Mouse (Mus musculus) ES-E14 (cell line): ENCODE measurements around the gene Gm11639. TPM values are rescaled to one million over a fixed set of nuclear protein-coding genes. Genes with fewer than 3 reads are reported as not detected.

Source experiments
- DNase-seq: peaks from one replicate; pipeline ENCODE4 v3.0.0-alpha.2; 2013; ENCODE audit warnings: low read depth, low spot score
- H3K27ac ChIP-seq: 2 replicates; pipeline ENCODE4 v1.5.1; 2012; ENCODE audit warnings: low read depth, mild to moderate bottlenecking, low read length, moderate library complexity, mixed read lengths; ENCODE audit not compliant: poor library complexity, insufficient read depth, severe bottlenecking
- H3K36me3 ChIP-seq: 2 replicates; pipeline ENCODE4 v1.6.1; 2012; ENCODE audit warnings: mild to moderate bottlenecking, low read length, moderate library complexity, mixed read lengths; ENCODE audit not compliant: control insufficient read depth, poor library complexity, insufficient read depth, severe bottlenecking
- H3K4me1 ChIP-seq, 2 experiments: fragments of 150-350 bp in 1 of 2; sonication (generic) in 1 of 2; 2 replicates each; pipeline ENCODE4 v1.6.1; 2012; ENCODE audit warnings: low read length in 2 of 2, mild to moderate bottlenecking in 1 of 2, mixed read lengths in 1 of 2; ENCODE audit not compliant: control insufficient read depth in 2 of 2, insufficient read depth in 2 of 2, poor library complexity in 1 of 2
- H3K4me3 ChIP-seq, 2 experiments: fragments of 150-350 bp in 1 of 2; sonication (generic) in 1 of 2; 2 replicates each; pipeline ENCODE4 v1.5.1; 2012; ENCODE audit warnings: low read length in 2 of 2, low read depth in 1 of 2, mild to moderate bottlenecking in 1 of 2, mixed read lengths in 1 of 2; ENCODE audit not compliant: insufficient read depth in 1 of 2, poor library complexity in 1 of 2, severe bottlenecking in 1 of 2
- H3K9ac ChIP-seq: 2 replicates; pipeline ENCODE4 v1.6.1; 2012; ENCODE audit warnings: low read depth, mild to moderate bottlenecking, low read length, mixed read lengths; ENCODE audit not compliant: poor library complexity, insufficient read depth, severe bottlenecking
- H3K9me3 ChIP-seq: fragments of 150-350 bp; sonication (generic); 2 replicates; pipeline ENCODE4 v1.6.1; 2012; ENCODE audit warnings: low read depth, mild to moderate bottlenecking, low read length; ENCODE audit not compliant: control insufficient read depth, insufficient read depth
- CHD2 ChIP-seq: IDR thresholded peaks from 2 replicates; pipeline ENCODE4 v1.6.1; 2014; ENCODE audit warnings: mild to moderate bottlenecking, low read depth, low read length, inconsistent platforms
- HCFC1 ChIP-seq: IDR thresholded peaks from 2 replicates; pipeline ENCODE4 v1.6.1; 2012; ENCODE audit warnings: low read length, inconsistent platforms, borderline replicate concordance; ENCODE audit not compliant: insufficient read depth
- MAFK ChIP-seq: IDR thresholded peaks from 2 replicates; pipeline ENCODE4 v1.6.1; 2014; ENCODE audit warnings: mild to moderate bottlenecking, low read depth, low read length, inconsistent platforms; ENCODE audit not compliant: insufficient read depth
- ZC3H11A ChIP-seq: IDR thresholded peaks from 2 replicates; pipeline ENCODE4 v1.6.1; 2012; ENCODE audit warnings: low read depth, mild to moderate bottlenecking, inconsistent platforms, low read length, borderline replicate concordance
- ZNF384 ChIP-seq: IDR thresholded peaks from 2 replicates; pipeline ENCODE4 v1.6.1; 2012; ENCODE audit warnings: low read depth, low read length, inconsistent platforms
- in situ Hi-C, 2 experiments: fragments of 600-800 bp; cut with MboI; formaldehyde crosslinking; loops; one replicate each; pipeline ENCODE4 v1.15.1; 2025; ENCODE audit warnings: low sequenced_read_pairs in 2 of 2, inconsistent platforms in 1 of 2; ENCODE audit not compliant: unreplicated experiment in 2 of 2
- total RNA-seq: library from RNA; depleted of rRNA; stranded (reverse); fragments of 300-350 nt; gene quantifications from 2 replicates; pipeline ENCODE4 v1.2.3, GENCODE M21; 2012

Gene Gm11639
- total RNA-seq, 1 experiment = 0.36 TPM

DNA sequence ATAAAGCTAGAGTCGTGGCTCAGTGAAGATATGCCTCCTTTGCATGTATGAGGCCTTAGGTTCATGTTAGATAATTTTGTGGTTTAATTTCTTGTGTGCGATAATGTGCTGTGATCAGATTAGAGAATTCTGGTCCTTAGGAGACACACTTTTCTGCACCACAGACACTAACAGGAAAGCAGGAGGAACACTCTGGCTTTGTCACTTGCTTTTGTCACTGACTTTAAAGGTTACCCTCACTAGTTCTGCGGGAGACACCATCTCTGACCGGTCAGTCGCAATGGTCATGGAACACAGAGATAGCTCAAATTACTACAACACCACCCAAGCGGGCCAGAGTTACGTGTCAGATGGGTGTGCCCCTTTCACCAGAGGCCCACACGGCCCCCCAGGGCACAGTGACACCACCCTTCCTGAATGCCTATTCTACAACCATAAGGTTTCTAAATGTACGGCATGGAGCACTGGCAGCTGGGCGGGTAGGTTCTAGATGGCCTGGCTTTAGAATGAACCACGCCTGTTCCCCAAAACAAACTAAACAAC lies 466.9 kb downstream of the Gm11639 start:
- H3K4me3 ChIP-seq = no peak overlapping the region
- peaks cover 8 to 38% of the 10 kb centered on the region in 2 experiments; a peak in 3 of 4 replicates for H3K4me1 ChIP-seq
- no peaks in the 10 kb centered on the region for H3K36me3 ChIP-seq
- H3K9me3 ChIP-seq = no peaks in the 10 kb centered on the region
- peak overlapping the region; percentile 35; the same call in 1 of the 2 replicates for H3K9ac ChIP-seq
- H3K27ac ChIP-seq = no peak overlapping the region; the same call in 1 of the 2 replicates
- no peak for DNase-seq
- TF ChIP-seq MAFK (no peak), ZNF384 (no peak), CHD2 (no peak), ZC3H11A (no peak), HCFC1 (no peak)
- in situ Hi-C loops = loop anchor here in 1 of 2 experiments (25.0 kb wide), 1 partner anchor 1190 kb away; the partner anchor contains the start of genes Arf2 and Nsf

DNA sequence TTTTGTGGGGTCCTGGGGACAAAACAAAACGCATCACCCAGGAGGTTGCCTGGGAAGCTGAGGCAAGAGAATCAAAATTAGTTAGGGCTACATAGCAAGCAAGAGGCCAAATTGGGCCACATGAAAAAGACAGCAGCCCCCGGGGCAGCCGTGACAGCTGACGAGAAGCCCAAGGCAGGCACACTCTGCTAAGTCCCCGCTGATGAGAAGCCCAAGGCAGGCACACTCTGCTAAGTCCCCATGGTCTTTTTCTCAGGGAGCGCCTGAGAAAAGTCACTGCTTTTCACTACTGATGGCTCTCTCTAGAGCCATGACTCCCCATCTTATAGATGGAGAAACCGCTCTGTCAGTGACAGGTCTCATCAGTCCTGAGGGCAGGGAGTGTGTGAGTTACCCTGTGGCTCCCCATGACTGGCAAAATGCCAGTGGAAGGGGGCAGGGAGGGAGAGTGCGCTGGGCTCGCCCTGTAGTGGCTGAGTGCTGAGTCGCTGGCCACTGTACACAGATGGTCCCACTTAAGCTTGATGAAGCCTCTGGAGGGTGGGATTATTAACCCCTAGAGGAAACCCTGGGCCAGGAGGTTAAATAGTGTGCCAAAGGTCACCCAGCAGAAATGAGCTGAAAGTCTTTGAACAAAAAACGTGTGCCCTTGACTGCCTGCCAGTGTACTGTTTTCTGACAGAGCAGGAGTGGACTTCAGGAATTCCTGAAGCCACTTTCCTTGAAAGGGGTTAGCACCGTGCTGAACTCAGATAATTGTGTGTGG lies 467.7 kb downstream of the Gm11639 start:
- in situ Hi-C loops = loop anchor here in 1 of 2 experiments (25.0 kb wide), 1 partner anchor 1191 kb away; the partner anchor contains the start of genes Arf2 and Nsf
- Histone ChIP-seq H3K4me3 (no peak overlapping the region), H3K9ac (peak overlapping the region; percentile 36; the same call in 1 of the 2 replicates), H3K9me3 (no peaks in the 10 kb centered on the region), H3K4me1 (peaks cover 8 to 41% of the 10 kb centered on the region in 2 experiments; a peak in 3 of 4 replicates), H3K36me3 (no peaks in the 10 kb centered on the region), H3K27ac (no peak overlapping the region; the same call in 1 of the 2 replicates)
- no peak for DNase-seq
- TF ChIP-seq ZC3H11A (no peak), HCFC1 (no peak), ZNF384 (no peak), CHD2 (no peak), MAFK (no peak)

DNA sequence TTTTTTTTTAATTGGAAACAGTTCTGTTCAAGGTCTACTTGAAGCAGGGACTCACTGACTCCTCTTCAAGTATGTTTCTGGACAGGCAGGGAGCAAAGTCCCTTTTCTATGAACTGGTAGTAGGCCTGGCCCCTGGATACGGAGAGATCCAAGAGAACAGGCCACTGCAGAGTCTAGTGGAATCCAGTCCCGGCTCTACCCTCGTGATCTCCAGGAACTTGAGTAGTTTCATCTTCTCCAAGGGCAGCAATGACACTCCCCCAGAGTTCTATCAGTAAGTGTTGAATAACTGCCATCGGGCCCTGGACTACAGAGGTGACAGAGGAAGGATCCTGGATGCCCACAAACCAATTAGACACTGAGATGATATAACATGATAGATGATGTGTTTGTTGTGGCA lies 470.4 kb downstream of the Gm11639 start:
- H3K4me3 ChIP-seq = no peak overlapping the region
- TF ChIP-seq MAFK = no peak
- TF ChIP-seq ZNF384 = no peak
- no peak for TF ChIP-seq HCFC1
- no peak for TF ChIP-seq CHD2
- TF ChIP-seq ZC3H11A = no peak
- in situ Hi-C loops = loop anchor here in 1 of 2 experiments (25.0 kb wide), 1 partner anchor 1194 kb away; the partner anchor contains the start of genes Arf2 and Nsf
- peaks cover 8 to 43% of the 10 kb centered on the region in 2 experiments; a peak in 3 of 4 replicates for H3K4me1 ChIP-seq
- no peaks in the 10 kb centered on the region for H3K36me3 ChIP-seq
- DNase-seq = no peak
- no peak overlapping the region for H3K27ac ChIP-seq
- H3K9me3 ChIP-seq = no peaks in the 10 kb centered on the region
- peak overlapping the region; percentile 27; the same call in 1 of the 2 replicates for H3K9ac ChIP-seq

DNA sequence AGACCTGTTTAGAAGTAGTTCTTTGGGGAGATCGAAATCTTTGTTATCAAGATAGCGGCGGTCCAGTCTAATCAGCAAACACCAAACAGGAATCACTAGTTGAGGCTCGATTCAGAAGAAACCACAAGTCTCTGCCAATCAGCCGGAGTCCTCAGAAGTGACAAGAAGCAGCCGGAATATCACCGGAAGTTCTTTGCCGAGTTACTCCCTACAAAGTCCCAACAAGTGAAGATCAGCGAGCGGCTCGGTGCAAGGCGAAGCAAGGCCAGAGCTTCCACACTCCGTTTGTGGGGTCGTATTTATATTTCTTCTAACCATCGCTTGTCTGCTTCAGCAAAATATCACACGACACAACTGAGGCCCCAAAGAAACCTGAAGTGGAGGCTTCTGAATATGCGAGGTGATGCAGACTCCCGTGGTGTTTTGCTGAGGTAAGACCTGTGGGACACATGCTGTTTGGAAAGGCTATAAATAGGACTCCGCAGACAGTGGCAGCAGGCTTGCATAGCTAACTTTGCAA lies 471.3 kb downstream of the Gm11639 start:
- Histone ChIP-seq H3K27ac (peak overlapping the region; percentile 55), H3K4me1 (peaks cover 5 to 41% of the 10 kb centered on the region in 2 experiments), H3K9me3 (no peaks in the 10 kb centered on the region), H3K36me3 (no peaks in the 10 kb centered on the region), H3K4me3 (peak overlapping the region; percentile 37 to 53), H3K9ac (peak overlapping the region; percentile 38)
- DNase-seq = no peak
- in situ Hi-C loops = loop anchor here in 1 of 2 experiments (25.0 kb wide), 1 partner anchor 1195 kb away; the partner anchor contains the start of genes Arf2 and Nsf
- TF ChIP-seq CHD2 (no peak), ZC3H11A (no peak), MAFK (0 out of 2 replicates have a peak, but pooled peaks have one; percentile 35), HCFC1 (no peak), ZNF384 (no peak)
